Mouse (Mus musculus) G1E (cell line): ENCODE measurements around the gene Mcu. TPM values are rescaled to one million over a fixed set of nuclear protein-coding genes. Genes with fewer than 3 reads are reported as not detected.

Source experiments
- ATAC-seq: 2 replicates; pipeline ENCODE4 v1.8.0; 2016; ENCODE audit warnings: mild to moderate bottlenecking; ENCODE audit not compliant: insufficient number of reproducible peaks, poor library complexity, low FRiP score, severe bottlenecking; ENCODE audit errors: extremely low read depth
- DNase-seq: peaks from one replicate; pipeline ENCODE4 v3.0.0; 2012; ENCODE audit warnings: low spot score
- H3K27me3 ChIP-seq: 2 replicates; pipeline ENCODE4 v1.6.1; 2012; ENCODE audit warnings: mild to moderate bottlenecking, low read length, inconsistent platforms; ENCODE audit not compliant: insufficient read depth
- H3K36me3 ChIP-seq: replicated peaks from 2 replicates; pipeline ENCODE3; 2012; ENCODE audit warnings: mild to moderate bottlenecking, inconsistent platforms
- H3K4me1 ChIP-seq: 2 replicates; pipeline ENCODE4 v1.6.1; 2012; ENCODE audit warnings: low read depth, low read length, inconsistent platforms, mixed read lengths; ENCODE audit not compliant: insufficient read depth
- H3K4me3 ChIP-seq: 2 replicates; pipeline ENCODE4 v1.5.1; 2012; ENCODE audit warnings: low read depth, mild to moderate bottlenecking, inconsistent platforms, low read length, moderate library complexity, mixed read lengths
- H3K9me3 ChIP-seq: replicated peaks from 2 replicates; pipeline ENCODE4 v1.6.1; 2012; ENCODE audit warnings: inconsistent platforms
- CTCF ChIP-seq: IDR thresholded peaks from 2 replicates; pipeline ENCODE4 v1.5.1; 2012; ENCODE audit warnings: low read depth, low read length, inconsistent platforms, mixed read lengths
- GATA1 ChIP-seq: IDR thresholded peaks from 2 replicates; pipeline ENCODE4 v1.6.1; 2012; ENCODE audit warnings: borderline replicate concordance, low read length, inconsistent platforms, mixed read lengths
- GATA2 ChIP-seq: IDR thresholded peaks from 2 replicates; pipeline ENCODE4 v1.6.1; 2012; ENCODE audit warnings: low read depth, low read length, inconsistent platforms, borderline replicate concordance
- POLR2AphosphoS5 ChIP-seq: IDR thresholded peaks from 2 replicates; pipeline ENCODE4 v1.6.1; 2012; ENCODE audit warnings: low read depth, low read length, inconsistent platforms; ENCODE audit not compliant: insufficient replicate concordance
- TAL1 ChIP-seq: conservative IDR thresholded peaks from 2 replicates; pipeline ENCODE4 v1.6.1; 2012; ENCODE audit warnings: low read depth, low read length, inconsistent platforms, mixed read lengths
- polyA plus RNA-seq: library from polyadenylated mRNA; stranded (reverse); fragments of >175 nt; gene quantifications from 2 replicates; pipeline ENCODE4 v1.2.3, GENCODE M21; 2012
- total RNA-seq, 2 experiments: library from RNA; stranded (forward) in 1 of 2; stranded (reverse) in 1 of 2; fragments of 200-1000 nt in 1 of 2; fragments of >200 nt in 1 of 2; fragmentation: Nextera tagmentation in 1 of 2; gene quantifications; 2 replicates each; pipeline ENCODE4 v1.2.3; 2014 to 2017

Mcu gene
- total and polyA plus RNA-seq, 3 experiments, result 5.1 to 25.6 (median 22.5) TPM

- ATAC-seq, result no peak
- DNase-seq, result no peak
- Histone ChIP-seq H3K4me1 (no peaks in the 10 kb centered on the region), H3K4me3 (no peak overlapping the region), H3K9me3 (no peaks in the 10 kb centered on the region), H3K36me3 (no peaks in the 10 kb centered on the region), H3K27me3 (no peaks in the 10 kb centered on the region)
- TF ChIP-seq CTCF, result no peak
- no peak for TF ChIP-seq POLR2AphosphoS5
- TF ChIP-seq TAL1, result no peak
- TF ChIP-seq GATA1, result no peak
- no peak for TF ChIP-seq GATA2
Measured at GRCm38 (mm10) chr10:59502381-59502780, 114.1 kb downstream of the Mcu start.

DNA sequence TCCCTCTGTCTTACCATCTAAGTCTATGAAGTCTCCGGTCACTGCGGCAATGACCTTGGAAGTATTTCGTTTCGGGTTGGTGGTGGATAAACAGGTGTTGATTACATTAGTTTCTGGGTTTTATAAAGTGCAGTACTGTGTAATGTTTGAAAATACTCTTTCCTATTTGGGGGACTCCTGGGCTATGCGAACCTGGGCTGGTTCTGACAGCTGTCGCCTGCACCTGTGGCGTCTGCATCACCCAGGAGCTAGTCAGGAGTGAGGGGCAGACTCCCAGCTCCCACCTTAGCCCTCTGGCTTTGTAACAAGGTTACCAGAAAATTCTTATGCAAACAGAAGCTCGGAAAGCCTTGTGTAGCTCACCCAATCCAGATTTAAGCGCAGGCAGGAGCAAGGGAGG lies 114.7 kb downstream of the Mcu start:
- Histone ChIP-seq H3K27me3 (no peaks in the 10 kb centered on the region), H3K4me1 (no peaks in the 10 kb centered on the region), H3K36me3 (no peaks in the 10 kb centered on the region), H3K4me3 (no peak overlapping the region), H3K9me3 (no peaks in the 10 kb centered on the region)
- no peak for ATAC-seq
- TF ChIP-seq GATA1, result no peak
- no peak for TF ChIP-seq POLR2AphosphoS5
- TF ChIP-seq TAL1, result no peak
- TF ChIP-seq CTCF, result no peak
- TF ChIP-seq GATA2, result no peak
- DNase-seq, result no peak

- no peak for ATAC-seq
- H3K4me1 ChIP-seq, result no peaks in the 10 kb centered on the region
Measured at GRCm38 (mm10) chr10:59500225-59500624, 116.3 kb downstream of the Mcu start.

GRCm38 (mm10) chr10:59497019-59497418 lies 119.5 kb downstream of the Mcu start:
- H3K36me3 ChIP-seq, result no peaks in the 10 kb centered on the region
- H3K27me3 ChIP-seq, result no peaks in the 10 kb centered on the region
- no peaks in the 10 kb centered on the region for H3K4me1 ChIP-seq
- no peak overlapping the region for H3K4me3 ChIP-seq
- DNase-seq (no peak), ATAC-seq (no peak)
- no peak for TF ChIP-seq GATA1
- TF ChIP-seq POLR2AphosphoS5, result no peak
- no peak for TF ChIP-seq GATA2
- no peak for TF ChIP-seq TAL1
- TF ChIP-seq CTCF, result no peak
- H3K9me3 ChIP-seq, result peaks cover under 1% of the 10 kb centered on the region; the same call in 1 of the 2 replicates

More at GRCm38 (mm10) chr10:59500225-59500624, 116.3 kb downstream of the Mcu start:
- H3K36me3 ChIP-seq, result no peaks in the 10 kb centered on the region
- H3K9me3 ChIP-seq, result no peaks in the 10 kb centered on the region
- no peak for DNase-seq
- no peak for TF ChIP-seq CTCF
- no peak for TF ChIP-seq POLR2AphosphoS5
- no peak for TF ChIP-seq GATA2
- TF ChIP-seq TAL1, result no peak
- no peak for TF ChIP-seq GATA1
- no peak overlapping the region for H3K4me3 ChIP-seq
- no peaks in the 10 kb centered on the region for H3K27me3 ChIP-seq

- ATAC-seq, result no peak
- TF ChIP-seq CTCF, result no peak
- TF ChIP-seq TAL1, result no peak
- no peak for TF ChIP-seq GATA2
- no peak for TF ChIP-seq GATA1
- no peak for TF ChIP-seq POLR2AphosphoS5
- Histone ChIP-seq H3K4me3 (no peak overlapping the region), H3K4me1 (no peaks in the 10 kb centered on the region), H3K36me3 (peaks cover 2% of the 10 kb centered on the region), H3K27me3 (no peaks in the 10 kb centered on the region), H3K9me3 (peaks cover 4% of the 10 kb centered on the region)
- DNase-seq, result no peak
Measured at GRCm38 (mm10) chr10:59494917-59495316, 121.6 kb downstream of the Mcu start.

GRCm38 (mm10) chr10:59494044-59494443 lies 122.4 kb downstream of the Mcu start:
- ATAC-seq, result no peak
- no peak for DNase-seq
- peaks cover 4% of the 10 kb centered on the region for H3K9me3 ChIP-seq
- no peaks in the 10 kb centered on the region for H3K27me3 ChIP-seq
- TF ChIP-seq GATA1 (no peak), TAL1 (no peak), GATA2 (no peak), CTCF (no peak), POLR2AphosphoS5 (no peak)
- H3K4me1 ChIP-seq, result no peaks in the 10 kb centered on the region
- H3K36me3 ChIP-seq, result peaks cover 5% of the 10 kb centered on the region
- H3K4me3 ChIP-seq, result no peak overlapping the region

GRCm38 (mm10) chr10:59490920-59491319 lies 125.6 kb downstream of the Mcu start:
- DNase-seq, result no peak
- Histone ChIP-seq H3K9me3 (peaks cover 4% of the 10 kb centered on the region), H3K4me1 (no peaks in the 10 kb centered on the region), H3K27me3 (no peaks in the 10 kb centered on the region), H3K36me3 (peaks cover 9% of the 10 kb centered on the region), H3K4me3 (no peak overlapping the region)
- ATAC-seq, result no peak
- TF ChIP-seq GATA1 (no peak), TAL1 (no peak), GATA2 (no peak), POLR2AphosphoS5 (no peak), CTCF (no peak)
